Mouse (Mus musculus): ENCODE results near the gene Igdcc4.
"Not testable (repeated sequence)": the region's sequence is repeated elsewhere in the genome, so short reads cannot be mapped to it uniquely, and the experiment has no call there.

The Igdcc4 gene

GRCm38 (mm10) chr9:65100991-65101685, at the start of gene Igdcc4:
Gene Igdcc4, plus strand, starts transcription at chr9:65101486.
- no peak for DNase-seq (ENCODE audit: low spot score)

GRCm38 (mm10) chr9:65064251-65064650, 37.0 kb upstream of the Igdcc4 start:
- no peak for DNase-seq (ENCODE audit: low spot score)

GRCm38 (mm10) chr9:65070587-65070986, 30.7 kb upstream of the Igdcc4 start:
- no peak for DNase-seq (ENCODE audit: low spot score)

- no peak for DNase-seq (ENCODE audit: low spot score)
Observed at GRCm38 (mm10) chr9:65073555-65073954, 27.7 kb upstream of the Igdcc4 start.

GRCm38 (mm10) chr9:65074251-65074650, 27.0 kb upstream of the Igdcc4 start:
- DNase-seq (ENCODE audit: low spot score), result no peak

- no peak for DNase-seq (ENCODE audit: low spot score)
Observed at GRCm38 (mm10) chr9:65074855-65075493, 26.3 kb upstream of the Igdcc4 start.

GRCm38 (mm10) chr9:65077536-65077935, 23.8 kb upstream of the Igdcc4 start:
- no peak for DNase-seq (ENCODE audit: low spot score)

- DNase-seq (ENCODE audit: low spot score), result not testable (repeated sequence)
Observed at GRCm38 (mm10) chr9:65080141-65080540, 21.1 kb upstream of the Igdcc4 start.

GRCm38 (mm10) chr9:65083075-65083765, 18.1 kb upstream of the Igdcc4 start:
- no peak for DNase-seq (ENCODE audit: low spot score)

- DNase-seq (ENCODE audit: low spot score), result peak; percentile 55
Observed at GRCm38 (mm10) chr9:65084198-65084807, 17.0 kb upstream of the Igdcc4 start.

GRCm38 (mm10) chr9:65085270-65085669, 16.0 kb upstream of the Igdcc4 start:
- DNase-seq (ENCODE audit: low spot score), result no peak

GRCm38 (mm10) chr9:65086801-65087200, 14.5 kb upstream of the Igdcc4 start:
- no peak for DNase-seq (ENCODE audit: low spot score)

- no peak for DNase-seq (ENCODE audit: low spot score)
Observed at GRCm38 (mm10) chr9:65087490-65087889, 13.8 kb upstream of the Igdcc4 start.

GRCm38 (mm10) chr9:65094237-65094636, 7.0 kb upstream of the Igdcc4 start:
- peak; percentile 31 for DNase-seq (ENCODE audit: low spot score)

GRCm38 (mm10) chr9:65101686-65102376, 545 bp downstream of the Igdcc4 start:
- peak; percentile 21 for DNase-seq (ENCODE audit: low spot score)

GRCm38 (mm10) chr9:65102377-65103172, 1.3 kb downstream of the Igdcc4 start:
- DNase-seq (ENCODE audit: low spot score), result peak; percentile 70

GRCm38 (mm10) chr9:65103173-65103752, 2.0 kb downstream of the Igdcc4 start:
- DNase-seq (ENCODE audit: low spot score), result no peak

GRCm38 (mm10) chr9:65106821-65107220, 5.5 kb downstream of the Igdcc4 start:
- DNase-seq (ENCODE audit: low spot score), result no peak

GRCm38 (mm10) chr9:65107893-65108292, 6.6 kb downstream of the Igdcc4 start:
- no peak for DNase-seq (ENCODE audit: low spot score)

GRCm38 (mm10) chr9:65109132-65110072, 8.1 kb downstream of the Igdcc4 start:
- DNase-seq (ENCODE audit: low spot score), result peak; percentile 39
